Mouse (Mus musculus) stomach, embryonic 14.5 days (tissue): ENCODE measurements at regions not wholly inside any gene's neighbourhood (a gene's known extent, or its start where the extent isn't known, plus 50 kb on each side); places are given as distances from the start of the nearest gene placed in this dataset.

Experiments
- ATAC-seq: fragments of 200-750 bp; cut with Nextera tagmentation; 2 replicates; pipeline ENCODE4 v1.8.0; 2017; ENCODE audit warnings: low read depth, moderate TSS enrichment; ENCODE audit not compliant: insufficient number of reproducible peaks, insufficient read depth, low FRiP score
- H3K27ac ChIP-seq: fragments of 300-500 bp; sonication (generic); 2 replicates; pipeline ENCODE4 v1.5.1; 2014; ENCODE audit warnings: mild to moderate bottlenecking, low read length, moderate library complexity, mixed read lengths
- H3K27me3 ChIP-seq: fragments of 300-500 bp; sonication (generic); 2 replicates; pipeline ENCODE4 v1.6.1; 2014; ENCODE audit warnings: low read length, control low read depth, mixed read lengths; ENCODE audit not compliant: control insufficient read depth, insufficient read depth
- H3K36me3 ChIP-seq: fragments of 300-500 bp; sonication (generic); 2 replicates; pipeline ENCODE4 v1.6.1; 2014; ENCODE audit warnings: mild to moderate bottlenecking, control low read depth, low read length, moderate library complexity, mixed read lengths; ENCODE audit not compliant: control insufficient read depth, insufficient read depth
- H3K4me1 ChIP-seq: fragments of 300-500 bp; sonication (generic); 2 replicates; pipeline ENCODE4 v1.6.1; 2014; ENCODE audit warnings: low read length, control low read depth, mixed read lengths; ENCODE audit not compliant: control insufficient read depth, insufficient read depth
- H3K4me2 ChIP-seq: fragments of 300-500 bp; sonication (generic); replicated peaks from 2 replicates; pipeline ENCODE4 v1.6.1; 2014; ENCODE audit warnings: low read depth, low read length, control low read depth
- H3K4me3 ChIP-seq: fragments of 300-500 bp; sonication (generic); 2 replicates; pipeline ENCODE4 v1.5.1; 2014; ENCODE audit warnings: low read depth, low read length, control low read depth
- H3K9ac ChIP-seq: fragments of 300-500 bp; sonication (generic); replicated peaks from 2 replicates; pipeline ENCODE4 v1.6.1; 2014; ENCODE audit warnings: low read depth, mild to moderate bottlenecking, control low read depth, low read length, moderate library complexity, mixed read lengths
- H3K9me3 ChIP-seq: fragments of 300-500 bp; sonication (generic); 2 replicates; pipeline ENCODE4 v1.6.1; 2016; ENCODE audit warnings: low read depth, low read length, control low read depth; ENCODE audit not compliant: control insufficient read depth
- WGBS: fragments of 180-500 bp; shearing (Covaris S2); extraction: QIAGEN DNeasy Blood & Tissue Kit; methylation state at CpG from one replicate; pipeline ENCODE4 v1.1.7; 2014; 5-methylcytosine and 5-hydroxymethylcytosine counted together

GRCm38 (mm10) chr4:51686651-51687050 is 470.2 kb downstream of the Cylc2 start:
- no peak overlapping the region for H3K4me3 ChIP-seq
- no peaks in the 10 kb centered on the region for H3K36me3 ChIP-seq
- H3K4me2 ChIP-seq = no peak overlapping the region
- no peak overlapping the region for H3K27ac ChIP-seq
- H3K9ac ChIP-seq = no peak overlapping the region
- no peaks in the 10 kb centered on the region for H3K27me3 ChIP-seq
- H3K4me1 ChIP-seq = no peaks in the 10 kb centered on the region
- WGBS = 75% methylated on average over 3 of the region's 3 CpGs
- no peak for ATAC-seq
- H3K9me3 ChIP-seq = no peaks in the 10 kb centered on the region
